Comparison of ENCODE assay signal across 9 mouse cellular contexts in genomic region chr17:87602260-87603036, GRCm38 (mm10). TPM values are rescaled to one million over a fixed set of nuclear protein-coding genes. Genes with fewer than 3 reads are reported as not detected.
A peak's percentile ranks its signal among the peaks of the same experiment; 100 is the strongest.
DNase-seq lines count a peak whose midpoint lies in the region; ATAC-seq and TF ChIP-seq lines count a peak whose summit lies in the region.
"Had no signal": no experiment of that assay in that cellular context is flagged by ENCODE, and none has a peak within 500 bp of the region (broad histone marks: within the 10 kb centered on the region; RNA-seq: fewer than 3 reads in every experiment).

No protein-coding gene starts in this region.

- H3K4me1 ChIP-seq in heart, embryonic 12.5 days (replicated peaks) = no peaks in the 10 kb centered on the region
- no peaks in the 10 kb centered on the region for H3K4me1 ChIP-seq in bone marrow, adult 2 months (ENCODE audit: control insufficient read depth, insufficient read depth, low read length)
- H3K4me1 ChIP-seq in kidney, embryonic 15.5 days = peaks cover 16% of the 10 kb centered on the region
- H3K4me1 ChIP-seq in small intestine, adult 2 months (ENCODE audit: control insufficient read depth, insufficient read depth, insufficient read length, low read length) = peaks cover 4% of the 10 kb centered on the region
- no peaks in the 10 kb centered on the region for H3K4me1 ChIP-seq in hindbrain, embryonic 16.5 days (ENCODE audit: control insufficient read depth, insufficient read depth, low read depth, low read length)
- H3K4me1 ChIP-seq in midbrain, postnatal 0 days (ENCODE audit: insufficient read depth, low read length) = no peaks in the 10 kb centered on the region

- no peak for ATAC-seq in heart, embryonic 12.5 days (ENCODE audit: insufficient number of reproducible peaks, low FRiP score)
- ATAC-seq in kidney, embryonic 15.5 days (replicated peaks; ENCODE audit: low FRiP score) = no peak; the same call in 1 of the 2 replicates
- no peak for ATAC-seq in hindbrain, embryonic 16.5 days
- no peak for ATAC-seq in midbrain, postnatal 0 days (ENCODE audit: low FRiP score)

- no peaks in the 10 kb centered on the region for H3K36me3 ChIP-seq in heart, embryonic 12.5 days
- H3K36me3 ChIP-seq in kidney, embryonic 15.5 days = no peaks in the 10 kb centered on the region
- no peaks in the 10 kb centered on the region for H3K36me3 ChIP-seq in small intestine, adult 2 months (ENCODE audit: control insufficient read depth, insufficient read depth, low read length)
- no peaks in the 10 kb centered on the region for H3K36me3 ChIP-seq in hindbrain, embryonic 16.5 days (ENCODE audit: control insufficient read depth, insufficient read depth, low read length)
- H3K36me3 ChIP-seq in midbrain, postnatal 0 days (ENCODE audit: insufficient read depth, low read length) = no peaks in the 10 kb centered on the region

- H3K4me2 ChIP-seq in heart, embryonic 12.5 days = no peak overlapping the region
- peak overlapping the region; percentile 25 for H3K4me2 ChIP-seq in kidney, embryonic 15.5 days
- H3K4me2 ChIP-seq in hindbrain, embryonic 16.5 days (ENCODE audit: low read length) = no peak overlapping the region
- H3K4me2 ChIP-seq in midbrain, postnatal 0 days (ENCODE audit: low read depth, low read length, poor library complexity, severe bottlenecking) = no peak overlapping the region

- TF ChIP-seq CTCF in bone marrow, adult 2 months (IDR thresholded peaks at IDR 0.05; ENCODE audit: control insufficient read depth, insufficient read depth, low read length) = no peak
- no peak for TF ChIP-seq CTCF in small intestine, adult 2 months (IDR thresholded peaks at IDR 0.05; ENCODE audit: extremely low read depth, insufficient read length, insufficient replicate concordance, low read depth, low read length)
- no peak for TF ChIP-seq CTCF in midbrain, postnatal 0 days (IDR thresholded peaks at IDR 0.05)

- no peak overlapping the region for H3K27ac ChIP-seq in heart, embryonic 12.5 days (ENCODE audit: poor library complexity, severe bottlenecking)
- H3K27ac ChIP-seq in bone marrow, adult 2 months (ENCODE audit: control insufficient read depth, insufficient read depth, low read depth, low read length, poor library complexity) = no peak overlapping the region; the same call in 1 of the 2 replicates
- H3K27ac ChIP-seq in kidney, embryonic 15.5 days = 0 out of 2 replicates have a peak overlapping the region, but pooled peaks have one; percentile 33
- H3K27ac ChIP-seq in small intestine, adult 2 months (ENCODE audit: insufficient read depth, low read depth, low read length) = peak overlapping the region; percentile 99
- H3K27ac ChIP-seq in hindbrain, embryonic 16.5 days (ENCODE audit: low read depth, low read length) = no peak overlapping the region
- H3K27ac ChIP-seq in midbrain, postnatal 0 days (ENCODE audit: low read depth, low read length) = no peak overlapping the region

- peak; percentile 88 for DNase-seq in heart, adult 11 months
- DNase-seq in right cerebral cortex, adult 18-20 months = no peak
- no peak for DNase-seq in midbrain, postnatal 0 days (ENCODE audit: low spot score)

- 0 out of 2 replicates have a peak, but pooled peaks cover 3% of the 10 kb centered on the region for H3K9me3 ChIP-seq in heart, embryonic 12.5 days (replicated peaks)
- no peaks in the 10 kb centered on the region for H3K9me3 ChIP-seq in kidney, embryonic 15.5 days (replicated peaks)
- H3K9me3 ChIP-seq in hindbrain, embryonic 16.5 days (ENCODE audit: control insufficient read depth, low read length) = no peaks in the 10 kb centered on the region
- H3K9me3 ChIP-seq in midbrain, postnatal 0 days (ENCODE audit: low read length) = no peaks in the 10 kb centered on the region

- H3K9ac ChIP-seq in heart, embryonic 12.5 days = no peak overlapping the region
- no peak overlapping the region for H3K9ac ChIP-seq in kidney, embryonic 15.5 days
- no peak overlapping the region for H3K9ac ChIP-seq in hindbrain, embryonic 16.5 days (ENCODE audit: low read depth, low read length)
- no peak overlapping the region for H3K9ac ChIP-seq in midbrain, postnatal 0 days (replicated peaks; ENCODE audit: low read length, poor library complexity, severe bottlenecking)

- no peaks in the 10 kb centered on the region for H3K27me3 ChIP-seq in heart, embryonic 12.5 days (replicated peaks)
- H3K27me3 ChIP-seq in kidney, embryonic 15.5 days = no peaks in the 10 kb centered on the region
- no peaks in the 10 kb centered on the region for H3K27me3 ChIP-seq in small intestine, adult 2 months (ENCODE audit: control insufficient read depth, insufficient read depth, low read length)
- no peaks in the 10 kb centered on the region for H3K27me3 ChIP-seq in hindbrain, embryonic 16.5 days (replicated peaks; ENCODE audit: control insufficient read depth, insufficient read depth, low read length)
- no peaks in the 10 kb centered on the region for H3K27me3 ChIP-seq in midbrain, postnatal 0 days (ENCODE audit: insufficient read depth, low read length)

- TF ChIP-seq POLR2A in bone marrow, adult 2 months (IDR thresholded peaks at IDR 0.05; ENCODE audit: borderline replicate concordance, control insufficient read depth, low read depth, low read length) = no peak
- TF ChIP-seq POLR2A in small intestine, adult 2 months (IDR thresholded peaks at IDR 0.05; ENCODE audit: low read depth, low read length) = peak; percentile 85; the same call in 1 of the 2 replicates

- H3K4me3 ChIP-seq in heart, embryonic 12.5 days = no peak overlapping the region
- H3K4me3 ChIP-seq in bone marrow, adult 2 months (replicated peaks; ENCODE audit: control insufficient read depth, low read depth, low read length) = peak overlapping the region; percentile 32
- H3K4me3 ChIP-seq in kidney, embryonic 15.5 days (replicated peaks) = no peak overlapping the region
- H3K4me3 ChIP-seq in small intestine, adult 2 months (ENCODE audit: low read depth, low read length) = peak overlapping the region; percentile 67
- no peak overlapping the region for H3K4me3 ChIP-seq in hindbrain, embryonic 16.5 days (ENCODE audit: low read length)
- H3K4me3 ChIP-seq in midbrain, postnatal 0 days (ENCODE audit: low read depth, low read length) = no peak overlapping the region
- H3K4me3 ChIP-seq: myocyte had no signal

- WGBS in heart, embryonic 12.5 days = 84% methylated on average over 17 of the region's 17 CpGs
- 34% methylated on average over 17 of the region's 17 CpGs for whole genome bisulfite sequencing in bone marrow, adult 2 months
- WGBS in kidney, embryonic 15.5 days = 53% methylated on average over 17 of the region's 17 CpGs
- 21% methylated on average over 17 of the region's 17 CpGs for WGBS in small intestine, adult 2 months
- WGBS in hindbrain, embryonic 16.5 days = 81% methylated on average over 16 of the region's 17 CpGs
- 83% methylated on average over 17 of the region's 17 CpGs for WGBS in midbrain, postnatal 0 days

RNA-seq across cellular contexts. Expression of gene Epcam, which starts 33.3 kb away (rescaled TPM):
- 2.9 and 3.9 TPM in 2 replicates for polyA plus RNA-seq in heart, embryonic 12.5 days (2016; fragmentation: Nextera tagmentation; extraction: Ambion mirVana)
- 1.1 and 16.0 TPM in 2 replicates for polyA plus RNA-seq in bone marrow, adult 2 months (2011; ENCODE audit: insufficient read depth, insufficient read length, low replicate concordance, missing spikeins)
- 234 and 258 TPM in 2 replicates for polyA plus RNA-seq in kidney, embryonic 15.5 days (2015; fragmentation: Nextera tagmentation; extraction: Ambion mirVana)
- 511 and 1,756 TPM in 2 replicates for polyA plus RNA-seq in small intestine, adult 2 months (2012; rRNA removed)
- polyA plus RNA-seq in hindbrain, embryonic 16.5 days (2015; fragmentation: Nextera tagmentation; extraction: Ambion mirVana) = 4.4 and 4.7 TPM in 2 replicates
- total RNA-seq in midbrain, postnatal 0 days (2014; rRNA removed) = 2.3 and 3.1 TPM in 2 replicates
- polyA plus RNA-seq in midbrain, postnatal 0 days (2015; fragmentation: Nextera tagmentation; extraction: Ambion mirVana) = 4.7 and 5.2 TPM in 2 replicates
- polyA plus RNA-seq: myocyte had no signal

Comparison
In these comparisons a context has a peak if more than half of its experiments do, and no peak if none do; other contexts are left out.
1. H3K27ac ChIP-seq: peak in kidney, embryonic 15.5 days (single experiment) and small intestine, adult 2 months (single experiment); none in heart, embryonic 12.5 days (single experiment), bone marrow, adult 2 months (single experiment), hindbrain, embryonic 16.5 days (single experiment) and midbrain, postnatal 0 days (single experiment).
2. H3K4me3 ChIP-seq: peak in bone marrow, adult 2 months (single experiment) and small intestine, adult 2 months (single experiment); none in heart, embryonic 12.5 days (single experiment), kidney, embryonic 15.5 days (single experiment), hindbrain, embryonic 16.5 days (single experiment) and midbrain, postnatal 0 days (single experiment).
3. RNA of gene Epcam, which starts 33.3 kb away (polyA plus RNA-seq): 511 to 1,756 TPM in small intestine, adult 2 months and 234 to 258 TPM in kidney, embryonic 15.5 days; 1.1 to 16.0 TPM in bone marrow, adult 2 months, 4.4 to 4.7 TPM in hindbrain, embryonic 16.5 days, 4.7 to 5.2 TPM in midbrain, postnatal 0 days and 2.9 to 3.9 TPM in heart, embryonic 12.5 days; every median in the first group is over 10 times any median in the second.